ENCODE assay signal across 10 mouse cellular contexts in genomic region chr2:170307589-170308021, GRCm38 (mm10).
DNase-seq lines count a peak whose midpoint lies in the region; ATAC-seq and TF ChIP-seq lines count a peak whose summit lies in the region.
"Had no signal": no experiment of that assay in that cellular context is flagged by ENCODE, and none has a peak within 500 bp of the region (broad histone marks: within the 10 kb centered on the region; RNA-seq: fewer than 3 reads in every experiment).

No protein-coding gene starts in this region.

- intact Hi-C loops in heart, postnatal 14 days (cut with DNase I): no loop called here
- intact Hi-C loops in left cerebral cortex, postnatal 25 days (cut with DNase I): no loop called here

- no peak for TF ChIP-seq EP300 in MEL (IDR thresholded peaks at IDR 0.05; ENCODE audit: low read depth in 1 of 2, low read length in 2 of 2)

- peak overlapping the region; percentile 3 to 46; a peak in 1 of 4 replicates for H3K27ac ChIP-seq in heart, embryonic 14.5 days (replicated peaks in 1 of 2; ENCODE audit: control insufficient read depth in 1 of 2, insufficient read depth in 1 of 2, low read depth in 2 of 2, low read length in 2 of 2)
- no peak overlapping the region for H3K27ac ChIP-seq in MEL (ENCODE audit: control insufficient read depth, low read depth, low read length)
- H3K27ac ChIP-seq in midbrain, embryonic 16.5 days (ENCODE audit: low read length): 0 out of 2 replicates have a peak overlapping the region, but pooled peaks have one; percentile 47

- no peaks in the 10 kb centered on the region for H3K79me2 ChIP-seq in MEL (ENCODE audit: control insufficient read depth, insufficient read depth, low read length, poor library complexity)

- no peak for TF ChIP-seq CTCF in MEL (IDR thresholded peaks at IDR 0.05 in 2 of 3, conservative IDR thresholded peaks at IDR 0.05 in 1 of 3; ENCODE audit: control insufficient read depth in 1 of 3, insufficient read depth in 1 of 3, low read depth in 2 of 3, low read length in 3 of 3, poor library complexity in 1 of 3, severe bottlenecking in 1 of 3)

- H3K36me3 ChIP-seq in heart, embryonic 14.5 days (ENCODE audit: control insufficient read depth, insufficient read depth, low read length): no peaks in the 10 kb centered on the region
- no peaks in the 10 kb centered on the region for H3K36me3 ChIP-seq in MEL (ENCODE audit: control insufficient read depth in 1 of 2, insufficient read depth in 2 of 2, low read length in 2 of 2)
- no peaks in the 10 kb centered on the region for H3K36me3 ChIP-seq in midbrain, embryonic 16.5 days (ENCODE audit: control insufficient read depth, insufficient read depth, low read length)

- H3K4me1 ChIP-seq in heart, embryonic 14.5 days (ENCODE audit: control insufficient read depth in 2 of 2, insufficient read depth in 2 of 2, low read length in 2 of 2): peaks cover 5 to 9% of the 10 kb centered on the region in 2 experiments; a peak in 3 of 4 replicates
- H3K4me1 ChIP-seq in MEL (ENCODE audit: control insufficient read depth in 1 of 2, insufficient read depth in 2 of 2, low read length in 2 of 2): no peaks in the 10 kb centered on the region
- H3K4me1 ChIP-seq in midbrain, embryonic 16.5 days (ENCODE audit: control insufficient read depth, insufficient read depth, low read length): 0 out of 2 replicates have a peak, but pooled peaks cover 2% of the 10 kb centered on the region

- no peak overlapping the region for H3K4me2 ChIP-seq in heart, embryonic 14.5 days (ENCODE audit: low read length)
- no peak overlapping the region for H3K4me2 ChIP-seq in midbrain, embryonic 16.5 days (ENCODE audit: low read length)
- H3K4me2 ChIP-seq: liver, embryonic 11.5 days had no signal

- TF ChIP-seq POLR2A in MEL (IDR thresholded peaks at IDR 0.05; ENCODE audit: control insufficient read depth in 1 of 2, insufficient read depth in 1 of 2, low read depth in 1 of 2, low read length in 2 of 2, poor library complexity in 1 of 2): no peak

- ATAC-seq in heart, embryonic 14.5 days (ENCODE audit: insufficient number of reproducible peaks, insufficient read depth, low FRiP score, low read depth): no peak
- ATAC-seq in granulocyte monocyte progenitor cell, adult 5-6 weeks (replicated peaks; ENCODE audit: poor library complexity, severe bottlenecking): peak; percentile 81
- peak; percentile 64 for ATAC-seq in midbrain, embryonic 16.5 days

- H3K27me3 ChIP-seq in heart, embryonic 14.5 days (ENCODE audit: control insufficient read depth, insufficient read depth, low read length): no peaks in the 10 kb centered on the region
- no peaks in the 10 kb centered on the region; a peak in 1 of 4 replicates for H3K27me3 ChIP-seq in MEL (ENCODE audit: control insufficient read depth in 1 of 2, insufficient read depth in 2 of 2, low read length in 2 of 2)
- no peaks in the 10 kb centered on the region for H3K27me3 ChIP-seq in midbrain, embryonic 16.5 days (ENCODE audit: control insufficient read depth, insufficient read depth, low read depth, low read length)

- H3K9me3 ChIP-seq in heart, embryonic 14.5 days (ENCODE audit: control insufficient read depth, low read length): no peaks in the 10 kb centered on the region
- no peaks in the 10 kb centered on the region for H3K9me3 ChIP-seq in MEL (replicated peaks; ENCODE audit: insufficient read depth, low read length)
- no peaks in the 10 kb centered on the region for H3K9me3 ChIP-seq in midbrain, embryonic 16.5 days (replicated peaks; ENCODE audit: control insufficient read depth, low read length, poor library complexity, severe bottlenecking)

- TF ChIP-seq RAD21 in MEL (IDR thresholded peaks at IDR 0.05; ENCODE audit: low read depth, low read length): no peak

- WGBS in heart, embryonic 14.5 days: 64% methylated on average over 7 of the region's 7 CpGs
- 28% methylated on average over 7 of the region's 7 CpGs for WGBS in midbrain, embryonic 16.5 days

- no peak overlapping the region for H3K9ac ChIP-seq in heart, embryonic 14.5 days (ENCODE audit: low read length)
- H3K9ac ChIP-seq in MEL (ENCODE audit: control insufficient read depth, low read depth, low read length, poor library complexity, severe bottlenecking): no peak overlapping the region
- no peak overlapping the region for H3K9ac ChIP-seq in midbrain, embryonic 16.5 days (ENCODE audit: low read depth, low read length)

- no peak overlapping the region for H3K4me3 ChIP-seq in heart, embryonic 14.5 days (ENCODE audit: control insufficient read depth in 1 of 2, insufficient read depth in 1 of 2, low read depth in 1 of 2, low read length in 2 of 2)
- no peak overlapping the region for H3K4me3 ChIP-seq in MEL (ENCODE audit: control insufficient read depth in 1 of 2, insufficient read depth in 1 of 2, low read depth in 2 of 2, low read length in 2 of 2)
- no peak overlapping the region for H3K4me3 ChIP-seq in midbrain, embryonic 16.5 days (ENCODE audit: low read depth, low read length)

- DNase-seq in heart, postnatal 14 days: no peak
- peak; percentile 17 for DNase-seq in MEL (ENCODE audit: low read depth, low spot score)
- DNase-seq in cerebellum, adult 9-10 months: no peak
- DNase-seq in left cerebral cortex, postnatal 25 days (ENCODE audit: low spot score in 2 of 2): no peak
- no peak for DNase-seq in left cerebral cortex, adult 8-10 months (ENCODE audit: low spot score in 2 of 2)
- DNase-seq: cerebellum, adult 11 months had no signal

TF ChIP-seq in MEL, 35 proteins besides CTCF, POLR2A, EP300 and RAD21:
- TF ChIP-seq E2F4 (IDR thresholded peaks at IDR 0.05; ENCODE audit: borderline replicate concordance, low read depth, low read length) (no peak), CHD1 (IDR thresholded peaks at IDR 0.05; ENCODE audit: low read depth, low read length) (no peak), USF2 (IDR thresholded peaks at IDR 0.05; ENCODE audit: borderline replicate concordance in 1 of 2, insufficient read depth in 1 of 2, low read depth in 1 of 2, low read length in 2 of 2) (no peak), GATA1 (IDR thresholded peaks at IDR 0.05; ENCODE audit: low read depth, low read length) (no peak), BHLHE40 (IDR thresholded peaks at IDR 0.05; ENCODE audit: borderline replicate concordance, low read depth, low read length) (no peak), TBP (IDR thresholded peaks at IDR 0.05; ENCODE audit: low read depth, low read length) (no peak), GABPA (IDR thresholded peaks at IDR 0.05; ENCODE audit: low read depth, low read length) (no peak), NELFE (IDR thresholded peaks at IDR 0.05; ENCODE audit: low read depth, low read length) (no peak), SIN3A (IDR thresholded peaks at IDR 0.05; ENCODE audit: low read length) (no peak), KAT2A (conservative IDR thresholded peaks at IDR 0.05; ENCODE audit: low read depth, low read length) (no peak), TCF12 (IDR thresholded peaks at IDR 0.05; ENCODE audit: low read depth, low read length) (no peak)
